ENCODE assay signal across 26 mouse cellular contexts in the genomic region with DNA sequence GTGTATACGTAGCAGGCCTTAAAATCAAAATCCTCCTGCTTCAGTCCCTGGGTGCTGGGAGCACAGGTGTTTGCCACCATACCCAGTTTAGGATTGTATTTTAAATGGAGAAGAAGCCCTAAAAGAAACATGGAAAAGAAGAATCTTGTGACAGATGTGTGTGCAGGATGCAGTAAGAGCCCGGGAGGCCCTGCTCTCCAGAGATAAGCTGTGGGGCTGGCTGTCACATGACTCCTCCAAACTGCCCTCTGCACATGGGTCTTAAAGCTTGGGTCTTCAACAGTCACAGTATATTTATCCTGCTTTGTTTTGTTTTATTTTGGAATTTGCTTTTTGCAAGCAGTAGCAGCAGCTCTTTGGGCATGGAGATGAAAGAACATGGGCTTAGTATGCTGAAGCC. TPM values are rescaled to one million over a fixed set of nuclear protein-coding genes. Genes with fewer than 3 reads are reported as not detected.
DNase-seq lines count a peak whose midpoint lies in the region; ATAC-seq and TF ChIP-seq lines count a peak whose summit lies in the region.
"Had no signal": no experiment of that assay in that cellular context is flagged by ENCODE, and none has a peak within 500 bp of the region (broad histone marks: within the 10 kb centered on the region; RNA-seq: fewer than 3 reads in every experiment).

No protein-coding gene starts in this region.

- DNase-seq in G1E (ENCODE audit: low spot score) = peak; percentile 81
- DNase-seq in c-Kit-positive CD71-positive TER-119-negative erythroid progenitor cells, embryonic 14.5 days (ENCODE audit: low read depth) = peak; percentile 57
- DNase-seq in liver, embryonic 11.5 days (ENCODE audit: low spot score) = no peak
- DNase-seq in liver, postnatal 0 days = no peak
- no peak for DNase-seq in left cerebral cortex, adult 9 months (ENCODE audit: low spot score in 2 of 2)
- no peak for DNase-seq in stomach, postnatal 0 days (ENCODE audit: low spot score)
- no peak for DNase-seq in midbrain, postnatal 0 days (ENCODE audit: low spot score)
- DNase-seq: adrenal gland, adult 8-10 months; cerebellum, adult 8-10 months; gastrocnemius, postnatal 14 days; heart, adult 11 months; kidney, adult 11 months; layer of hippocampus, adult 9-11 months; retina, postnatal 1 day; right cerebral cortex, postnatal 25 days; spleen, adult 18-20 months had no signal

- 36% methylated on average over 2 of the region's 2 CpGs for WGBS in liver, embryonic 11.5 days
- 39% methylated on average over 2 of the region's 2 CpGs for WGBS in liver, postnatal 0 days (ENCODE audit: insufficient replicate concordance)
- 40% methylated on average over 2 of the region's 2 CpGs for WGBS in stomach, postnatal 0 days
- WGBS in midbrain, postnatal 0 days = 43% methylated on average over 2 of the region's 2 CpGs

- no peak overlapping the region; the same call in 1 of the 2 replicates for H3K4me3 ChIP-seq in G1E (ENCODE audit: low read depth, low read length)
- H3K4me3 ChIP-seq in liver, embryonic 11.5 days (ENCODE audit: low read depth, low read length) = no peak overlapping the region
- H3K4me3 ChIP-seq in liver, postnatal 0 days (ENCODE audit: low read depth, low read length) = no peak overlapping the region
- no peak overlapping the region for H3K4me3 ChIP-seq in stomach, postnatal 0 days (ENCODE audit: low read depth, low read length)
- H3K4me3 ChIP-seq in midbrain, postnatal 0 days (ENCODE audit: low read depth, low read length) = no peak overlapping the region
- H3K4me3 ChIP-seq: embryonic facial prominence, embryonic 15.5 days; forebrain, embryonic 10.5 days; heart, embryonic 12.5 days; hindbrain, embryonic 12.5 days; kidney, embryonic 15.5 days; limb, embryonic 10.5 days had no signal

- TF ChIP-seq CTCF in G1E (IDR thresholded peaks at IDR 0.05; ENCODE audit: low read depth, low read length) = no peak
- TF ChIP-seq CTCF in liver, postnatal 0 days (IDR thresholded peaks at IDR 0.05; ENCODE audit: low read depth) = no peak
- TF ChIP-seq CTCF in stomach, postnatal 0 days (IDR thresholded peaks at IDR 0.05; ENCODE audit: low read depth) = no peak
- TF ChIP-seq CTCF in midbrain, postnatal 0 days (IDR thresholded peaks at IDR 0.05) = no peak

- peak; percentile 81 for ATAC-seq in G1E (ENCODE audit: extremely low read depth, insufficient number of reproducible peaks, low FRiP score, poor library complexity, severe bottlenecking)
- ATAC-seq in liver, embryonic 11.5 days (replicated peaks; ENCODE audit: low FRiP score) = peak; percentile 87
- peak; percentile 64 for ATAC-seq in liver, postnatal 0 days
- no peak for ATAC-seq in stomach, postnatal 0 days (ENCODE audit: low FRiP score, low TSS enrichment)
- no peak for ATAC-seq in midbrain, postnatal 0 days (ENCODE audit: low FRiP score)
- no peak for ATAC-seq in CD4-positive, CD25-positive, alpha-beta regulatory T cell, adult 4 months
- ATAC-seq: forebrain, embryonic 16.5 days; lung, postnatal 0 days had no signal

- H3K27me3 ChIP-seq in G1E (ENCODE audit: insufficient read depth, low read length) = no peaks in the 10 kb centered on the region
- no peaks in the 10 kb centered on the region for H3K27me3 ChIP-seq in liver, embryonic 11.5 days (replicated peaks; ENCODE audit: control insufficient read depth, insufficient read depth, low read length)
- H3K27me3 ChIP-seq in liver, postnatal 0 days (ENCODE audit: insufficient read depth, low read length) = no peaks in the 10 kb centered on the region
- no peaks in the 10 kb centered on the region for H3K27me3 ChIP-seq in stomach, postnatal 0 days (ENCODE audit: control insufficient read depth, insufficient read depth, low read length)
- H3K27me3 ChIP-seq in midbrain, postnatal 0 days (ENCODE audit: insufficient read depth, low read length) = no peaks in the 10 kb centered on the region
- H3K27me3 ChIP-seq: embryonic facial prominence, embryonic 15.5 days; heart, embryonic 12.5 days; hindbrain, embryonic 12.5 days; kidney, embryonic 15.5 days had no signal

- peaks cover 81% of the 10 kb centered on the region for H3K4me1 ChIP-seq in G1E (ENCODE audit: insufficient read depth, low read depth, low read length)
- peaks cover 21% of the 10 kb centered on the region for H3K4me1 ChIP-seq in liver, embryonic 11.5 days (replicated peaks; ENCODE audit: control insufficient read depth, insufficient read depth, low read length)
- H3K4me1 ChIP-seq in liver, postnatal 0 days (ENCODE audit: insufficient read depth) = peaks cover 4% of the 10 kb centered on the region; the same call in 1 of the 2 replicates
- H3K4me1 ChIP-seq in stomach, postnatal 0 days (replicated peaks; ENCODE audit: control insufficient read depth, insufficient read depth) = no peaks in the 10 kb centered on the region
- H3K4me1 ChIP-seq in midbrain, postnatal 0 days (ENCODE audit: insufficient read depth, low read length) = no peaks in the 10 kb centered on the region
- H3K4me1 ChIP-seq: forebrain, embryonic 10.5 days; hindbrain, embryonic 12.5 days; kidney, embryonic 15.5 days; limb, embryonic 10.5 days had no signal

- no peaks in the 10 kb centered on the region for H3K9me3 ChIP-seq in G1E (replicated peaks)
- no peaks in the 10 kb centered on the region for H3K9me3 ChIP-seq in liver, embryonic 11.5 days (ENCODE audit: control insufficient read depth, low read length)
- H3K9me3 ChIP-seq in liver, postnatal 0 days (ENCODE audit: low read length) = no peaks in the 10 kb centered on the region
- H3K9me3 ChIP-seq in stomach, postnatal 0 days (ENCODE audit: control insufficient read depth, low read length) = no peaks in the 10 kb centered on the region
- H3K9me3 ChIP-seq in midbrain, postnatal 0 days (ENCODE audit: low read length) = no peaks in the 10 kb centered on the region
- H3K9me3 ChIP-seq: embryonic facial prominence, embryonic 15.5 days; forebrain, embryonic 10.5 days; heart, embryonic 12.5 days; hindbrain, embryonic 12.5 days; kidney, embryonic 15.5 days; limb, embryonic 10.5 days had no signal

- H3K4me2 ChIP-seq in liver, embryonic 11.5 days = peak overlapping the region; percentile 30
- no peak overlapping the region for H3K4me2 ChIP-seq in liver, postnatal 0 days (ENCODE audit: low read depth, low read length)
- no peak overlapping the region for H3K4me2 ChIP-seq in stomach, postnatal 0 days (replicated peaks; ENCODE audit: low read depth)
- no peak overlapping the region for H3K4me2 ChIP-seq in midbrain, postnatal 0 days (ENCODE audit: low read depth, low read length, poor library complexity, severe bottlenecking)
- H3K4me2 ChIP-seq: embryonic facial prominence, embryonic 15.5 days; heart, embryonic 12.5 days; hindbrain, embryonic 12.5 days; kidney, embryonic 15.5 days had no signal

- TF ChIP-seq EP300 in liver, postnatal 0 days (IDR thresholded peaks at IDR 0.05; ENCODE audit: low read depth) = peak; percentile 79
- TF ChIP-seq EP300 in stomach, postnatal 0 days (optimal IDR thresholded peaks at IDR 0.05) = no peak

- no peak overlapping the region for H3K9ac ChIP-seq in liver, embryonic 11.5 days (ENCODE audit: low read depth, low read length)
- no peak overlapping the region for H3K9ac ChIP-seq in liver, postnatal 0 days (replicated peaks)
- no peak overlapping the region for H3K9ac ChIP-seq in stomach, postnatal 0 days (ENCODE audit: low read length)
- H3K9ac ChIP-seq in midbrain, postnatal 0 days (replicated peaks; ENCODE audit: low read length, poor library complexity, severe bottlenecking) = no peak overlapping the region
- H3K9ac ChIP-seq: embryonic facial prominence, embryonic 15.5 days; heart, embryonic 12.5 days; hindbrain, embryonic 12.5 days; kidney, embryonic 15.5 days had no signal

- peak overlapping the region; percentile 81 for H3K27ac ChIP-seq in liver, embryonic 11.5 days (ENCODE audit: low read depth, low read length)
- peak overlapping the region; percentile 34; the same call in 1 of the 2 replicates for H3K27ac ChIP-seq in liver, postnatal 0 days (ENCODE audit: low read depth)
- H3K27ac ChIP-seq in stomach, postnatal 0 days (replicated peaks) = no peak overlapping the region
- no peak overlapping the region for H3K27ac ChIP-seq in midbrain, postnatal 0 days (ENCODE audit: low read depth, low read length)
- H3K27ac ChIP-seq: embryonic facial prominence, embryonic 15.5 days; forebrain, embryonic 10.5 days; hindbrain, embryonic 12.5 days; kidney, embryonic 15.5 days; limb, embryonic 10.5 days had no signal

- peaks cover 14% of the 10 kb centered on the region for H3K36me3 ChIP-seq in G1E (replicated peaks)
- no peaks in the 10 kb centered on the region for H3K36me3 ChIP-seq in liver, embryonic 11.5 days (ENCODE audit: control insufficient read depth, insufficient read depth, low read length)
- H3K36me3 ChIP-seq in liver, postnatal 0 days (replicated peaks; ENCODE audit: insufficient read depth, low read length) = no peaks in the 10 kb centered on the region
- H3K36me3 ChIP-seq in stomach, postnatal 0 days (ENCODE audit: control insufficient read depth, insufficient read depth, low read length) = no peaks in the 10 kb centered on the region
- H3K36me3 ChIP-seq in midbrain, postnatal 0 days (ENCODE audit: insufficient read depth, low read length) = no peaks in the 10 kb centered on the region
- H3K36me3 ChIP-seq: embryonic facial prominence, embryonic 15.5 days; forebrain, embryonic 10.5 days; heart, embryonic 12.5 days; hindbrain, embryonic 12.5 days; kidney, embryonic 15.5 days; limb, embryonic 10.5 days had no signal

RNA-seq across cellular contexts. Expression of gene Ap1b1, which starts 19.1 kb away (rescaled TPM):
- total RNA-seq in G1E (2014; fragmentation: Nextera tagmentation) = 129 and 141 TPM in 2 replicates
- 94.9 and 98.0 TPM in 2 replicates for total RNA-seq in G1E (2017)
- polyA plus RNA-seq in G1E (2012) = 76.1 and 86.1 TPM in 2 replicates
- polyA plus RNA-seq in liver, embryonic 11.5 days (2014; fragmentation: Nextera tagmentation; extraction: Ambion mirVana) = 126 and 139 TPM in 2 replicates
- 40.7 and 46.3 TPM in 2 replicates for polyA plus RNA-seq in liver, postnatal 0 days (2015; fragmentation: Nextera tagmentation; extraction: Ambion mirVana)
- 41.8 and 43.3 TPM in 2 replicates for polyA plus RNA-seq in stomach, postnatal 0 days (2015; fragmentation: Nextera tagmentation; extraction: Ambion mirVana)
- total RNA-seq in midbrain, postnatal 0 days (2014; rRNA removed) = 122 and 130 TPM in 2 replicates
- polyA plus RNA-seq in midbrain, postnatal 0 days (2015; fragmentation: Nextera tagmentation; extraction: Ambion mirVana) = 94.8 and 99.5 TPM in 2 replicates
- 10 to 100 TPM; 43.6 to 77.5 TPM for polyA plus RNA-seq in CD4-positive, CD25-positive, alpha-beta regulatory T cell, adult 4 months (2017; shearing (Covaris generic))

RNA-seq across cellular contexts. Expression of gene Nefh, which starts 19.7 kb away (rescaled TPM):
- total RNA-seq in G1E (2014; fragmentation: Nextera tagmentation) = 56.4 and 60.4 TPM in 2 replicates
- 153 and 179 TPM in 2 replicates for total RNA-seq in G1E (2017)
- 40.7 and 49.4 TPM in 2 replicates for polyA plus RNA-seq in G1E (2012)
- 0.90 and 1.1 TPM in 2 replicates for polyA plus RNA-seq in liver, embryonic 11.5 days (2014; fragmentation: Nextera tagmentation; extraction: Ambion mirVana)
- 0.16 and 0.18 TPM in 2 replicates for polyA plus RNA-seq in liver, postnatal 0 days (2015; fragmentation: Nextera tagmentation; extraction: Ambion mirVana)
- polyA plus RNA-seq in stomach, postnatal 0 days (2015; fragmentation: Nextera tagmentation; extraction: Ambion mirVana) = 0.25 TPM in 2 replicates
- 13.0 and 15.7 TPM in 2 replicates for total RNA-seq in midbrain, postnatal 0 days (2014; rRNA removed)
- polyA plus RNA-seq in midbrain, postnatal 0 days (2015; fragmentation: Nextera tagmentation; extraction: Ambion mirVana) = 7.7 and 8.3 TPM in 2 replicates
- polyA plus RNA-seq in CD4-positive, CD25-positive, alpha-beta regulatory T cell, adult 4 months (2017; shearing (Covaris generic)) = 1 to 10 TPM; 6.6 to 6.9 TPM
- polyA plus RNA-seq: liver, adult 2 months had no signal

Comparison
In these comparisons a context has a peak if more than half of its experiments do, and no peak if none do; other contexts are left out.
1. ATAC-seq: peak in G1E (single experiment), liver, embryonic 11.5 days (single experiment) and liver, postnatal 0 days (single experiment); none in stomach, postnatal 0 days (single experiment), midbrain, postnatal 0 days (single experiment) and CD4-positive, CD25-positive, alpha-beta regulatory T cell, adult 4 months (single experiment).
2. DNase-seq: peak in G1E (single experiment) and c-Kit-positive CD71-positive TER-119-negative erythroid progenitor cells, embryonic 14.5 days (single experiment); none in liver, embryonic 11.5 days (single experiment), liver, postnatal 0 days (single experiment), left cerebral cortex, adult 9 months (0 of 2), stomach, postnatal 0 days (single experiment) and midbrain, postnatal 0 days (single experiment).
3. H3K27ac ChIP-seq: peak in liver, embryonic 11.5 days (single experiment) and liver, postnatal 0 days (single experiment); none in stomach, postnatal 0 days (single experiment) and midbrain, postnatal 0 days (single experiment).